Mouse (Mus musculus): ENCODE measurements around the gene Phactr2.

DNA sequence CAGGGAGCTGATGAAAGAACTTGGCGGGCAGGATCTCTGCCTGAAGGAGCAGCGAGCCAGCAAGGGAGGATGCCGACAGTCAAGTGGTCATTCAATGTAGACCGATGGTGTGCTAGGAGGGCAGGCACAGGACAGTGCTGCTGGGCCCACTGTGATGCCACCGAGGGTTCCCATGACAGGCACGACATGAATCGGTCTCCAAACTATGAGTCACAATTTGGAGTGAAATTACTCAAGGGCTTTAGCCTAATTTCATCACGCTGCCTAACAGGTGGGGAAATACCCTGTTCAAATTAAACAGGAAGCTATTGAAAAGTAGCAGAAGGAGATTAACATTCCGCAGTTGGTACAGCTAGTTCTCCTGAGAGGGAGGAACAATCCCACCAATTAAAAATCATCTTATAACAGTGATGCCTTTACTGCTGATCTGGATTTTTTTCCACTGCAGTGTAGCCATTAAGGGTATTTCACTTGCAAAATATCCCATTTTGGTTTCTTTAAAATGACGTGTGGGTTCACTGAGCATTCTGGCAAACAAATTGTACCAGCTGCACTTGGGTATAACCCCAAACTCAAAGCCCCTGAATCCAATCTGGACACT, 169.5 kb downstream of the Phactr2 start:
- TF ChIP-seq CTCF (IDR thresholded peaks at IDR 0.05 in 2 of 3, conservative IDR thresholded peaks at IDR 0.05 in 1 of 3; ENCODE audit: control insufficient read depth in 1 of 3, insufficient read depth in 1 of 3, low read depth in 2 of 3, low read length in 3 of 3, poor library complexity in 1 of 3, severe bottlenecking in 1 of 3) (no peak), MAX (IDR thresholded peaks at IDR 0.05; ENCODE audit: low read length) (no peak), POLR2A (IDR thresholded peaks at IDR 0.05; ENCODE audit: control insufficient read depth in 1 of 2, insufficient read depth in 1 of 2, low read depth in 1 of 2, low read length in 2 of 2, poor library complexity in 1 of 2) (no peak), TBP (IDR thresholded peaks at IDR 0.05; ENCODE audit: low read depth, low read length) (no peak), SIN3A (IDR thresholded peaks at IDR 0.05; ENCODE audit: low read length) (no peak), KAT2A (conservative IDR thresholded peaks at IDR 0.05; ENCODE audit: low read depth, low read length) (no peak)
